Mouse (Mus musculus) hindbrain, embryonic 11.5 days (tissue): Measurements from ENCODE around the gene Rnpepl1. TPM values are rescaled to one million over a fixed set of nuclear protein-coding genes. Genes with fewer than 3 reads are reported as not detected.

Experiments used
- ATAC-seq: fragments of 200-750 bp; cut with Nextera tagmentation; 2 replicates; pipeline ENCODE4 v1.8.0; 2017; ENCODE audit warnings: mild to moderate bottlenecking, moderate TSS enrichment, moderate library complexity; ENCODE audit not compliant: low FRiP score
- DNase-seq: peaks from one replicate; pipeline ENCODE4 v3.0.0-alpha.2; 2015; ENCODE audit warnings: low spot score
- H3K27ac ChIP-seq: fragments of 300-500 bp; sonication (generic); 2 replicates; pipeline ENCODE4 v1.5.1; 2014; ENCODE audit warnings: mild to moderate bottlenecking, low read depth, low read length
- H3K27me3 ChIP-seq: fragments of 300-500 bp; sonication (generic); 2 replicates; pipeline ENCODE4 v1.6.1; 2014; ENCODE audit warnings: mild to moderate bottlenecking, low read length, moderate library complexity, mixed read lengths; ENCODE audit not compliant: control insufficient read depth, insufficient read depth
- H3K36me3 ChIP-seq: fragments of 300-500 bp; sonication (generic); 2 replicates; pipeline ENCODE4 v1.6.1; 2014; ENCODE audit warnings: mild to moderate bottlenecking, low read length, moderate library complexity, mixed read lengths; ENCODE audit not compliant: control insufficient read depth, insufficient read depth
- H3K4me1 ChIP-seq: fragments of 300-500 bp; sonication (generic); replicated peaks from 2 replicates; pipeline ENCODE4 v1.6.1; 2014; ENCODE audit warnings: low read length, mixed read lengths; ENCODE audit not compliant: control insufficient read depth, insufficient read depth
- H3K4me2 ChIP-seq: fragments of 300-500 bp; sonication (generic); replicated peaks from 2 replicates; pipeline ENCODE4 v1.6.1; 2014; ENCODE audit warnings: mild to moderate bottlenecking, low read depth, low read length
- H3K4me3 ChIP-seq: fragments of 300-500 bp; sonication (generic); 2 replicates; pipeline ENCODE4 v1.5.1; 2014; ENCODE audit warnings: low read depth, low read length
- H3K9ac ChIP-seq: fragments of 300-500 bp; sonication (generic); 2 replicates; pipeline ENCODE4 v1.6.1; 2014; ENCODE audit warnings: low read depth, low read length
- H3K9me3 ChIP-seq: fragments of 300-500 bp; sonication (generic); 2 replicates; pipeline ENCODE4 v1.6.1; 2016; ENCODE audit warnings: low read length; ENCODE audit not compliant: control insufficient read depth
- WGBS: fragments of 180-500 bp; shearing (Covaris S2); extraction: QIAGEN DNeasy Blood & Tissue Kit; methylation state at CpG from one replicate; pipeline ENCODE4 v1.1.7; 2014; 5-methylcytosine and 5-hydroxymethylcytosine counted together
- polyA plus RNA-seq: library from polyadenylated mRNA; unstranded; fragments of >200 nt; fragmentation: Nextera tagmentation; extraction: Ambion mirVana; gene quantifications from 2 replicates; pipeline ENCODE4 v1.2.1, GENCODE M21; 2014

Gene Rnpepl1
- polyA plus RNA-seq, 1 experiment from 2014 or later, result 14.3 TPM

GRCm38 (mm10) chr1:92910925-92911720 lies 540 bp downstream of the Rnpepl1 start:
- WGBS, result 1% methylated on average over 59 of the region's 85 CpGs
- H3K4me2 ChIP-seq, result peak overlapping the region; percentile 96
- peak overlapping the region; percentile 88 for H3K27ac ChIP-seq
- H3K9ac ChIP-seq, result peak overlapping the region; percentile 90
- peaks cover 10% of the 10 kb centered on the region for H3K4me1 ChIP-seq
- no peaks in the 10 kb centered on the region for H3K9me3 ChIP-seq
- H3K27me3 ChIP-seq, result peaks cover 5% of the 10 kb centered on the region; the same call in 1 of the 2 replicates
- 0 out of 2 replicates have a peak, but pooled peaks cover 3% of the 10 kb centered on the region for H3K36me3 ChIP-seq
- DNase-seq (peak; percentile 72), ATAC-seq (peak; percentile 30)
- peak overlapping the region; percentile 86 for H3K4me3 ChIP-seq

- Histone ChIP-seq H3K4me2 (peak overlapping the region; percentile 96), H3K4me1 (peaks cover 9% of the 10 kb centered on the region), H3K27ac (no peak overlapping the region), H3K4me3 (peak overlapping the region; percentile 86), H3K9ac (peak overlapping the region; percentile 90), H3K9me3 (no peaks in the 10 kb centered on the region), H3K36me3 (0 out of 2 replicates have a peak, but pooled peaks cover 3% of the 10 kb centered on the region), H3K27me3 (peaks cover 5% of the 10 kb centered on the region; the same call in 1 of the 2 replicates)
- WGBS, result 43% methylated on average over 8 of the region's 8 CpGs
- no peak for DNase-seq
- no peak for ATAC-seq
Measured at GRCm38 (mm10) chr1:92911721-92912138, 1.1 kb downstream of the Rnpepl1 start.

- Histone ChIP-seq H3K4me2 (peak overlapping the region; percentile 96), H3K9me3 (no peaks in the 10 kb centered on the region)
- WGBS, result 43% methylated on average over 1 of the region's 1 CpGs
Measured at GRCm38 (mm10) chr1:92912286-92912685, 1.7 kb downstream of the Rnpepl1 start.

GRCm38 (mm10) chr1:92914239-92914638 lies 3.7 kb downstream of the Rnpepl1 start:
- ATAC-seq (no peak), DNase-seq (no peak)
- Histone ChIP-seq H3K9ac (no peak overlapping the region), H3K4me2 (no peak overlapping the region), H3K27ac (no peak overlapping the region), H3K36me3 (peaks cover 6% of the 10 kb centered on the region; the same call in 1 of the 2 replicates), H3K27me3 (peaks cover 3% of the 10 kb centered on the region; the same call in 1 of the 2 replicates), H3K4me3 (no peak overlapping the region), H3K4me1 (peaks cover 8% of the 10 kb centered on the region), H3K9me3 (no peaks in the 10 kb centered on the region)
- WGBS, result 80% methylated on average over 4 of the region's 4 CpGs

More at GRCm38 (mm10) chr1:92912286-92912685, 1.7 kb downstream of the Rnpepl1 start:
- no peak overlapping the region for H3K9ac ChIP-seq
- H3K4me1 ChIP-seq, result peaks cover 8% of the 10 kb centered on the region
- H3K36me3 ChIP-seq, result 0 out of 2 replicates have a peak, but pooled peaks cover 3% of the 10 kb centered on the region
- ATAC-seq (no peak), DNase-seq (peak; percentile 31)
- H3K27ac ChIP-seq, result no peak overlapping the region
- H3K4me3 ChIP-seq, result peak overlapping the region; percentile 86; the same call in 1 of the 2 replicates
- peaks cover 5% of the 10 kb centered on the region; the same call in 1 of the 2 replicates for H3K27me3 ChIP-seq

- Histone ChIP-seq H3K4me1 (peaks cover 2% of the 10 kb centered on the region), H3K4me3 (no peak overlapping the region), H3K27me3 (no peaks in the 10 kb centered on the region), H3K9me3 (no peaks in the 10 kb centered on the region), H3K36me3 (peaks cover 6% of the 10 kb centered on the region; the same call in 1 of the 2 replicates), H3K27ac (no peak overlapping the region), H3K9ac (no peak overlapping the region), H3K4me2 (no peak overlapping the region)
- no peak for ATAC-seq
- 95% methylated on average over 11 of the region's 11 CpGs for WGBS
- DNase-seq, result no peak
Measured at GRCm38 (mm10) chr1:92914993-92915392, 4.4 kb downstream of the Rnpepl1 start.

- DNase-seq, result no peak
- Histone ChIP-seq H3K27ac (no peak overlapping the region), H3K36me3 (peaks cover 6% of the 10 kb centered on the region; the same call in 1 of the 2 replicates), H3K4me2 (no peak overlapping the region), H3K9ac (no peak overlapping the region), H3K27me3 (no peaks in the 10 kb centered on the region), H3K4me3 (no peak overlapping the region), H3K4me1 (no peaks in the 10 kb centered on the region; the same call in 1 of the 2 replicates), H3K9me3 (no peaks in the 10 kb centered on the region)
- WGBS, result 92% methylated on average over 9 of the region's 9 CpGs
- ATAC-seq, result no peak
Measured at GRCm38 (mm10) chr1:92916725-92917124, 6.1 kb downstream of the Rnpepl1 start.

- Histone ChIP-seq H3K4me3 (no peak overlapping the region), H3K36me3 (peaks cover 6% of the 10 kb centered on the region; the same call in 1 of the 2 replicates)
- ATAC-seq, result no peak
Measured at GRCm38 (mm10) chr1:92919151-92919550, 8.6 kb downstream of the Rnpepl1 start.

GRCm38 (mm10) chr1:92919775-92920174 lies 9.2 kb downstream of the Rnpepl1 start:
- Histone ChIP-seq H3K9me3 (no peaks in the 10 kb centered on the region), H3K4me3 (no peak overlapping the region), H3K27me3 (no peaks in the 10 kb centered on the region), H3K36me3 (peaks cover 6% of the 10 kb centered on the region; the same call in 1 of the 2 replicates), H3K9ac (no peak overlapping the region), H3K27ac (no peak overlapping the region), H3K4me2 (no peak overlapping the region), H3K4me1 (no peaks in the 10 kb centered on the region)
- DNase-seq, result no peak
- no peak for ATAC-seq
- WGBS, result 90% methylated on average over 12 of the region's 12 CpGs

More at GRCm38 (mm10) chr1:92919151-92919550, 8.6 kb downstream of the Rnpepl1 start:
- no peak for DNase-seq
- 97% methylated on average over 11 of the region's 11 CpGs for WGBS
- no peaks in the 10 kb centered on the region for H3K27me3 ChIP-seq
- no peak overlapping the region for H3K4me2 ChIP-seq
- H3K27ac ChIP-seq, result no peak overlapping the region
- H3K9me3 ChIP-seq, result no peaks in the 10 kb centered on the region
- H3K4me1 ChIP-seq, result no peaks in the 10 kb centered on the region
- no peak overlapping the region for H3K9ac ChIP-seq
